Mouse (Mus musculus) heart, adult 18-20 months (tissue): Measurements from ENCODE around the gene Nphp4. TPM values are rescaled to one million over a fixed set of nuclear protein-coding genes. Genes with fewer than 3 reads are reported as not detected.
A peak's percentile ranks its signal among the peaks of the same experiment; 100 is the strongest.

Source experiments
- DNase-seq, 2 experiments: peaks; one replicate each; pipeline ENCODE4 v3.0.0; 2021 to 2022; ENCODE audit warnings: mixed read lengths in 1 of 2
- total RNA-seq, 2 experiments: library from RNA; stranded (reverse); gene quantifications; 2 replicates each; pipeline ENCODE4 v1.2.3; 2021

The Nphp4 gene
- total RNA-seq, 2 experiments from 2014 or later, result 0.90 to 1.1 TPM

GRCm38 (mm10) chr4:152477466-152478223 lies 1.1 kb downstream of the Nphp4 start, which contains the start of gene Kcnab2:
TSS of gene Kcnab2 (minus strand) at chr4:152477871.
- DNase-seq, result peak; percentile 99 to 100

- no peak for DNase-seq
Observed at GRCm38 (mm10) chr4:152478224-152478567, 1.7 kb downstream of the Nphp4 start.

GRCm38 (mm10) chr4:152480426-152480825 lies 3.9 kb downstream of the Nphp4 start:
- DNase-seq, result no peak

GRCm38 (mm10) chr4:152488046-152488445 lies 11.5 kb downstream of the Nphp4 start:
- no peak for DNase-seq

- DNase-seq, result peak in 1 of 2 experiments; percentile 21
Observed at GRCm38 (mm10) chr4:152490311-152490710, 13.8 kb downstream of the Nphp4 start.

GRCm38 (mm10) chr4:152491250-152491899 lies 14.9 kb downstream of the Nphp4 start:
- DNase-seq, result peak; percentile 62 to 85

GRCm38 (mm10) chr4:152494360-152494879 lies 17.9 kb downstream of the Nphp4 start:
- DNase-seq, result no peak

GRCm38 (mm10) chr4:152512221-152512925 lies 35.9 kb downstream of the Nphp4 start:
- no peak for DNase-seq

- no peak for DNase-seq
Observed at GRCm38 (mm10) chr4:152514884-152515283, 38.4 kb downstream of the Nphp4 start.

GRCm38 (mm10) chr4:152519106-152519505 lies 42.6 kb downstream of the Nphp4 start:
- no peak for DNase-seq

- DNase-seq, result peak; percentile 24 to 71
Observed at GRCm38 (mm10) chr4:152520083-152520482, 43.6 kb downstream of the Nphp4 start.

GRCm38 (mm10) chr4:152532872-152533271 lies 56.4 kb downstream of the Nphp4 start:
- no peak for DNase-seq

GRCm38 (mm10) chr4:152539756-152540155 lies 63.2 kb downstream of the Nphp4 start:
- no peak for DNase-seq

- DNase-seq, result no peak
Observed at GRCm38 (mm10) chr4:152541172-152541571, 64.7 kb downstream of the Nphp4 start.

GRCm38 (mm10) chr4:152542447-152542846 lies 65.9 kb downstream of the Nphp4 start:
- DNase-seq, result no peak

- no peak for DNase-seq
Observed at GRCm38 (mm10) chr4:152546481-152546880, 70.0 kb downstream of the Nphp4 start.

GRCm38 (mm10) chr4:152547886-152548663 lies 71.6 kb downstream of the Nphp4 start:
- no peak for DNase-seq

- DNase-seq, result no peak
Observed at GRCm38 (mm10) chr4:152549507-152550202, 73.1 kb downstream of the Nphp4 start.

- no peak for DNase-seq
Observed at GRCm38 (mm10) chr4:152550203-152550549, 73.7 kb downstream of the Nphp4 start.

GRCm38 (mm10) chr4:152553582-152554285 lies 77.2 kb downstream of the Nphp4 start:
- DNase-seq, result no peak

- DNase-seq, result peak; percentile 45 to 53
Observed at GRCm38 (mm10) chr4:152554421-152554820, 77.9 kb downstream of the Nphp4 start.
